Mouse (Mus musculus) lung, adult 2 months (tissue): ENCODE data around the gene Kbtbd4.

Experiments used
- CTCF ChIP-seq: fragments of 200-500 bp; IDR thresholded peaks from 2 replicates; pipeline ENCODE4 v1.5.1; 2011; ENCODE audit warnings: mild to moderate bottlenecking, low read length, control low read depth; ENCODE audit not compliant: insufficient read depth
- POLR2A ChIP-seq: fragments of 200-500 bp; IDR thresholded peaks from 2 replicates; pipeline ENCODE4 v1.6.1; 2011; ENCODE audit warnings: low read depth, mild to moderate bottlenecking, control low read depth, low read length, borderline replicate concordance; ENCODE audit errors: extremely low read depth

- TF ChIP-seq POLR2A (no peak), CTCF (no peak)
Measured at GRCm38 (mm10) chr2:90861486-90861885, 43.1 kb upstream of the Kbtbd4 start.
